Mouse (Mus musculus) liver, embryonic 11.5 days (tissue): ENCODE measurements at regions not wholly inside any gene's neighbourhood (a gene's known extent, or its start where the extent isn't known, plus 50 kb on each side); places are given as distances from the start of the nearest gene placed in this dataset.

Source experiments
- ATAC-seq: fragments of 200-750 bp; cut with Nextera tagmentation; replicated peaks from 2 replicates; pipeline ENCODE4 v1.8.0; 2017; ENCODE audit warnings: moderate number of reproducible peaks, mild to moderate bottlenecking, moderate TSS enrichment, moderate library complexity; ENCODE audit not compliant: low FRiP score
- DNase-seq: peaks from one replicate; pipeline ENCODE4 v3.0.0-alpha.2; 2017; ENCODE audit warnings: low spot score
- H3K27ac ChIP-seq: fragments of 300-500 bp; sonication (generic); 2 replicates; pipeline ENCODE4 v1.5.1; 2014; ENCODE audit warnings: mild to moderate bottlenecking, low read depth, low read length, control low read depth
- H3K27me3 ChIP-seq: fragments of 300-500 bp; sonication (generic); replicated peaks from 2 replicates; pipeline ENCODE4 v1.6.1; 2014; ENCODE audit warnings: low read length, mixed read lengths; ENCODE audit not compliant: control insufficient read depth, insufficient read depth
- H3K36me3 ChIP-seq: fragments of 300-500 bp; sonication (generic); 2 replicates; pipeline ENCODE4 v1.6.1; 2014; ENCODE audit warnings: mild to moderate bottlenecking, low read length, moderate library complexity, mixed read lengths; ENCODE audit not compliant: control insufficient read depth, insufficient read depth
- H3K4me1 ChIP-seq: fragments of 300-500 bp; sonication (generic); replicated peaks from 2 replicates; pipeline ENCODE4 v1.6.1; 2014; ENCODE audit warnings: low read length, mixed read lengths; ENCODE audit not compliant: control insufficient read depth, insufficient read depth
- H3K4me2 ChIP-seq: fragments of 300-500 bp; sonication (generic); 2 replicates; pipeline ENCODE4 v1.6.1; 2014; ENCODE audit warnings: mild to moderate bottlenecking, control low read depth, moderate library complexity
- H3K4me3 ChIP-seq: fragments of 300-500 bp; sonication (generic); 2 replicates; pipeline ENCODE4 v1.5.1; 2014; ENCODE audit warnings: low read depth, low read length, control low read depth
- H3K9ac ChIP-seq: fragments of 300-500 bp; sonication (generic); 2 replicates; pipeline ENCODE4 v1.6.1; 2014; ENCODE audit warnings: low read depth, low read length, control low read depth
- H3K9me3 ChIP-seq: fragments of 300-500 bp; sonication (generic); 2 replicates; pipeline ENCODE4 v1.6.1; 2016; ENCODE audit warnings: low read length, inconsistent platforms, mixed read lengths; ENCODE audit not compliant: control insufficient read depth
- WGBS: fragments of 180-500 bp; shearing (Covaris S2); extraction: QIAGEN DNeasy Blood & Tissue Kit; methylation state at CpG from one replicate; pipeline ENCODE4 v1.1.7; 2014; 5-methylcytosine and 5-hydroxymethylcytosine counted together

GRCm38 (mm10) chr15:64534166-64534565 lies 283.3 kb upstream of the Gm21798 start:
- Histone ChIP-seq H3K4me1 (no peaks in the 10 kb centered on the region), H3K36me3 (no peaks in the 10 kb centered on the region), H3K27me3 (no peaks in the 10 kb centered on the region), H3K9ac (no peak overlapping the region), H3K4me2 (no peak overlapping the region), H3K4me3 (no peak overlapping the region), H3K27ac (no peak overlapping the region), H3K9me3 (no peaks in the 10 kb centered on the region)
- 57% methylated on average over 6 of the region's 6 CpGs for WGBS
- no peak for DNase-seq
- no peak for ATAC-seq

GRCm38 (mm10) chr15:64535160-64535559 lies 282.3 kb upstream of the Gm21798 start:
- Histone ChIP-seq H3K36me3 (no peaks in the 10 kb centered on the region), H3K27ac (no peak overlapping the region), H3K9me3 (no peaks in the 10 kb centered on the region), H3K27me3 (no peaks in the 10 kb centered on the region), H3K9ac (no peak overlapping the region), H3K4me3 (no peak overlapping the region), H3K4me2 (no peak overlapping the region), H3K4me1 (no peaks in the 10 kb centered on the region)
- DNase-seq (no peak), ATAC-seq (no peak)
- WGBS, result 71% methylated on average over 2 of the region's 2 CpGs

- no peak overlapping the region for H3K4me2 ChIP-seq
- DNase-seq, result no peak
- no peak overlapping the region for H3K4me3 ChIP-seq
- H3K9me3 ChIP-seq, result no peaks in the 10 kb centered on the region
- no peaks in the 10 kb centered on the region for H3K27me3 ChIP-seq
- no peaks in the 10 kb centered on the region for H3K36me3 ChIP-seq
- no peak overlapping the region for H3K27ac ChIP-seq
- no peak overlapping the region for H3K9ac ChIP-seq
- no peaks in the 10 kb centered on the region for H3K4me1 ChIP-seq
- WGBS, result 80% methylated on average over 3 of the region's 3 CpGs
- ATAC-seq, result no peak
Measured at GRCm38 (mm10) chr15:64541395-64541794, 276.1 kb upstream of the Gm21798 start.

GRCm38 (mm10) chr15:64542250-64542901 lies 275.1 kb upstream of the Gm21798 start:
- no peaks in the 10 kb centered on the region for H3K36me3 ChIP-seq
- WGBS, result 81% methylated on average over 8 of the region's 8 CpGs
- H3K9ac ChIP-seq, result no peak overlapping the region
- H3K27me3 ChIP-seq, result no peaks in the 10 kb centered on the region
- no peak overlapping the region for H3K4me2 ChIP-seq
- H3K4me1 ChIP-seq, result no peaks in the 10 kb centered on the region
- DNase-seq (no peak), ATAC-seq (no peak)
- H3K4me3 ChIP-seq, result no peak overlapping the region
- H3K27ac ChIP-seq, result no peak overlapping the region
- H3K9me3 ChIP-seq, result no peaks in the 10 kb centered on the region

- WGBS, result 77% methylated on average over 1 of the region's 1 CpGs
- H3K4me1 ChIP-seq, result no peaks in the 10 kb centered on the region
- no peak overlapping the region for H3K27ac ChIP-seq
- no peaks in the 10 kb centered on the region for H3K27me3 ChIP-seq
- DNase-seq (no peak), ATAC-seq (no peak)
- H3K4me2 ChIP-seq, result no peak overlapping the region
- H3K36me3 ChIP-seq, result no peaks in the 10 kb centered on the region
- no peaks in the 10 kb centered on the region for H3K9me3 ChIP-seq
- no peak overlapping the region for H3K4me3 ChIP-seq
- H3K9ac ChIP-seq, result no peak overlapping the region
Measured at GRCm38 (mm10) chr15:64542908-64543307, 274.6 kb upstream of the Gm21798 start.

- ATAC-seq (no peak), DNase-seq (no peak)
- Histone ChIP-seq H3K27me3 (no peaks in the 10 kb centered on the region), H3K9ac (no peak overlapping the region), H3K4me3 (no peak overlapping the region), H3K4me1 (no peaks in the 10 kb centered on the region), H3K9me3 (no peaks in the 10 kb centered on the region), H3K4me2 (no peak overlapping the region), H3K27ac (no peak overlapping the region), H3K36me3 (no peaks in the 10 kb centered on the region)
Measured at GRCm38 (mm10) chr15:64546035-64546434, 271.5 kb upstream of the Gm21798 start.

- Histone ChIP-seq H3K27me3 (no peaks in the 10 kb centered on the region), H3K4me2 (no peak overlapping the region), H3K4me3 (no peak overlapping the region), H3K9me3 (no peaks in the 10 kb centered on the region), H3K9ac (no peak overlapping the region), H3K4me1 (no peaks in the 10 kb centered on the region), H3K36me3 (no peaks in the 10 kb centered on the region), H3K27ac (no peak overlapping the region)
- ATAC-seq (no peak), DNase-seq (no peak)
- 76% methylated on average over 2 of the region's 2 CpGs for WGBS
Measured at GRCm38 (mm10) chr15:64557540-64557939, 260.0 kb upstream of the Gm21798 start.

GRCm38 (mm10) chr15:64558220-64558619 lies 259.3 kb upstream of the Gm21798 start:
- ATAC-seq (no peak), DNase-seq (no peak)
- Histone ChIP-seq H3K27ac (no peak overlapping the region), H3K27me3 (no peaks in the 10 kb centered on the region), H3K4me2 (no peak overlapping the region), H3K36me3 (no peaks in the 10 kb centered on the region), H3K4me1 (no peaks in the 10 kb centered on the region), H3K9me3 (no peaks in the 10 kb centered on the region), H3K9ac (no peak overlapping the region), H3K4me3 (no peak overlapping the region)
- 51% methylated on average over 1 of the region's 1 CpGs for WGBS

GRCm38 (mm10) chr15:64562431-64563111 lies 254.9 kb upstream of the Gm21798 start:
- H3K4me2 ChIP-seq, result no peak overlapping the region
- no peaks in the 10 kb centered on the region for H3K36me3 ChIP-seq
- DNase-seq (no peak), ATAC-seq (no peak)
- 60% methylated on average over 3 of the region's 3 CpGs for WGBS
- H3K9me3 ChIP-seq, result no peaks in the 10 kb centered on the region
- H3K27me3 ChIP-seq, result no peaks in the 10 kb centered on the region
- H3K4me3 ChIP-seq, result no peak overlapping the region
- H3K9ac ChIP-seq, result no peak overlapping the region
- H3K4me1 ChIP-seq, result no peaks in the 10 kb centered on the region
- H3K27ac ChIP-seq, result no peak overlapping the region
